Mouse (Mus musculus) neural tube, embryonic 11.5 days (tissue): Measurements from ENCODE around the gene Olfr648. TPM values are rescaled to one million over a fixed set of nuclear protein-coding genes. Genes with fewer than 3 reads are reported as not detected.

Source experiments
- ATAC-seq: fragments of 200-750 bp; cut with Nextera tagmentation; 2 replicates; pipeline ENCODE4 v1.8.0; 2017; ENCODE audit warnings: moderate number of reproducible peaks, mild to moderate bottlenecking, moderate TSS enrichment, moderate library complexity; ENCODE audit not compliant: insufficient read depth, low FRiP score, low TSS enrichment
- DNase-seq: peaks from one replicate; pipeline ENCODE4 v3.0.0-alpha.2; 2015; ENCODE audit warnings: low spot score
- H3K27ac ChIP-seq: fragments of 300-500 bp; sonication (generic); 2 replicates; pipeline ENCODE4 v1.5.1; 2014; ENCODE audit warnings: low read depth, mild to moderate bottlenecking, low read length
- H3K27me3 ChIP-seq: fragments of 300-500 bp; sonication (generic); 2 replicates; pipeline ENCODE4 v1.6.1; 2014; ENCODE audit warnings: mild to moderate bottlenecking, low read length, mixed read lengths; ENCODE audit not compliant: control insufficient read depth, insufficient read depth
- H3K36me3 ChIP-seq: fragments of 300-500 bp; sonication (generic); 2 replicates; pipeline ENCODE4 v1.6.1; 2014; ENCODE audit warnings: mild to moderate bottlenecking, low read length, moderate library complexity, mixed read lengths; ENCODE audit not compliant: control insufficient read depth, insufficient read depth
- H3K4me1 ChIP-seq: fragments of 300-500 bp; sonication (generic); 2 replicates; pipeline ENCODE4 v1.6.1; 2014; ENCODE audit warnings: low read length, mixed read lengths; ENCODE audit not compliant: control insufficient read depth, insufficient read depth
- H3K4me2 ChIP-seq: fragments of 300-500 bp; sonication (generic); 2 replicates; pipeline ENCODE4 v1.6.1; 2014; ENCODE audit warnings: low read depth, mild to moderate bottlenecking, moderate library complexity
- H3K4me3 ChIP-seq: fragments of 300-500 bp; sonication (generic); 2 replicates; pipeline ENCODE4 v1.5.1; 2014; ENCODE audit warnings: low read depth, low read length
- H3K9ac ChIP-seq: fragments of 300-500 bp; sonication (generic); 2 replicates; pipeline ENCODE4 v1.6.1; 2014; ENCODE audit warnings: mild to moderate bottlenecking, low read length
- H3K9me3 ChIP-seq: fragments of 300-500 bp; sonication (generic); 2 replicates; pipeline ENCODE4 v1.6.1; 2016; ENCODE audit warnings: low read length; ENCODE audit not compliant: control insufficient read depth
- WGBS: fragments of 180-500 bp; shearing (Covaris S2); extraction: QIAGEN DNeasy Blood & Tissue Kit; methylation state at CpG from one replicate; pipeline ENCODE4 v1.1.7; 2014; 5-methylcytosine and 5-hydroxymethylcytosine counted together
- polyA plus RNA-seq: library from polyadenylated mRNA; unstranded; fragments of >200 nt; fragmentation: Nextera tagmentation; extraction: Ambion mirVana; gene quantifications from 2 replicates; pipeline ENCODE4 v1.2.1, GENCODE M21; 2014

The Olfr648 gene
- polyA plus RNA-seq, 1 experiment from 2014 or later, result 0.17 TPM

GRCm38 (mm10) chr7:104129726-104130125 lies 53.5 kb downstream of the Olfr648 start, which contains the start of gene Ubqln5:
Ubqln5 (minus strand) TSS chr7:104129826.
- no peak for ATAC-seq
- Histone ChIP-seq H3K4me1 (no peaks in the 10 kb centered on the region), H3K4me2 (no peak within 1 kb of the TSS), H3K36me3 (no peaks in the 10 kb centered on the region), H3K9me3 (no peaks in the 10 kb centered on the region), H3K27ac (no peak within 1 kb of the TSS), H3K9ac (no peak within 1 kb of the TSS), H3K4me3 (no peak within 1 kb of the TSS), H3K27me3 (no peaks in the 10 kb centered on the region)
- WGBS, result 90% methylated on average over 5 of the region's 5 CpGs
- no peak for DNase-seq

Other genes with a start within 250 kb of the Olfr648 start
- not detected in 2 replicates for gene Olfr632, start 249.0 kb downstream of the Olfr648 start, polyA plus RNA-seq
- gene Olfr633, start 239.0 kb downstream of the Olfr648 start, polyA plus RNA-seq, result not detected in 2 replicates
- gene Olfr635, start 212.2 kb downstream of the Olfr648 start, polyA plus RNA-seq, result not detected in 2 replicates
- gene Olfr638, start 184.6 kb downstream of the Olfr648 start, polyA plus RNA-seq, result not detected in 2 replicates
- gene Olfr639, start 166.1 kb downstream of the Olfr648 start, polyA plus RNA-seq, result not detected in 2 replicates
- gene Olfr640, start 157.8 kb downstream of the Olfr648 start, polyA plus RNA-seq, result not detected in 2 replicates
- gene Olfr641, start 147.9 kb downstream of the Olfr648 start, polyA plus RNA-seq, result not detected in 2 replicates
- not detected in 2 replicates for gene Olfr642, start 130.7 kb downstream of the Olfr648 start, polyA plus RNA-seq
- gene 4930516K23Rik, start 121.9 kb downstream of the Olfr648 start, polyA plus RNA-seq, result not detected in 2 replicates
- not detected in 2 replicates for gene Olfr644, start 111.5 kb downstream of the Olfr648 start, polyA plus RNA-seq
- not detected in 2 replicates for gene Olfr645, start 97.9 kb downstream of the Olfr648 start, polyA plus RNA-seq
- not detected in 2 replicates for gene Olfr646, start 78.5 kb downstream of the Olfr648 start, polyA plus RNA-seq
- gene Ubqln5, start 53.6 kb downstream of the Olfr648 start, polyA plus RNA-seq, result not detected in 2 replicates
- not detected in 2 replicates for gene Olfr643, start 46.0 kb downstream of the Olfr648 start, polyA plus RNA-seq
- gene Ubqln3, start 40.1 kb downstream of the Olfr648 start, polyA plus RNA-seq, result not detected in 2 replicates
- not detected in 2 replicates for gene Ubqlnl, start 32.8 kb downstream of the Olfr648 start, polyA plus RNA-seq
- gene Olfm5, start 18.6 kb downstream of the Olfr648 start, polyA plus RNA-seq, result 0.11 TPM in 1 of 2 replicates, not detected in the other
- not detected in 2 replicates for gene Olfr649, start 12.6 kb upstream of the Olfr648 start, polyA plus RNA-seq
- 2.5 and 3.1 TPM in 2 replicates for gene Trim6, start 35.4 kb upstream of the Olfr648 start, polyA plus RNA-seq
- gene Trim34a, start 61.1 kb upstream of the Olfr648 start, polyA plus RNA-seq, result 0.74 and 0.84 TPM in 2 replicates
- gene Trim5, start 104.7 kb upstream of the Olfr648 start, polyA plus RNA-seq, result 0.07 TPM in 2 replicates
- 2.2 TPM in 2 replicates for gene Trim12a, start 132.1 kb upstream of the Olfr648 start, polyA plus RNA-seq
- not detected in 2 replicates for gene Trim34b, start 146.1 kb upstream of the Olfr648 start, polyA plus RNA-seq
- 0.45 and 0.62 TPM in 2 replicates for gene Trim12c, start 170.0 kb upstream of the Olfr648 start, polyA plus RNA-seq
- not detected in 2 replicates for gene Trim30b, start 186.5 kb upstream of the Olfr648 start, polyA plus RNA-seq
- gene Trim30c, start 217.4 kb upstream of the Olfr648 start, polyA plus RNA-seq, result not detected in 2 replicates